Mouse (Mus musculus) thymus, adult 2 months (tissue): ENCODE results near the gene Mecom.

Source experiments
- CTCF ChIP-seq: fragments of 200-500 bp; IDR thresholded peaks from 2 replicates; pipeline ENCODE4 v1.5.1; 2012; ENCODE audit warnings: mild to moderate bottlenecking, control low read depth, low read length, moderate library complexity, borderline replicate concordance; ENCODE audit not compliant: control insufficient read depth, poor library complexity, insufficient read depth; ENCODE audit errors: extremely low read depth
- POLR2A ChIP-seq: fragments of 200-500 bp; IDR thresholded peaks from 2 replicates; pipeline ENCODE4 v1.6.1; 2012; ENCODE audit warnings: mild to moderate bottlenecking, low read length, control low read depth, moderate library complexity; ENCODE audit not compliant: control insufficient read depth, poor library complexity, insufficient read depth; ENCODE audit errors: extremely low read depth

DNA sequence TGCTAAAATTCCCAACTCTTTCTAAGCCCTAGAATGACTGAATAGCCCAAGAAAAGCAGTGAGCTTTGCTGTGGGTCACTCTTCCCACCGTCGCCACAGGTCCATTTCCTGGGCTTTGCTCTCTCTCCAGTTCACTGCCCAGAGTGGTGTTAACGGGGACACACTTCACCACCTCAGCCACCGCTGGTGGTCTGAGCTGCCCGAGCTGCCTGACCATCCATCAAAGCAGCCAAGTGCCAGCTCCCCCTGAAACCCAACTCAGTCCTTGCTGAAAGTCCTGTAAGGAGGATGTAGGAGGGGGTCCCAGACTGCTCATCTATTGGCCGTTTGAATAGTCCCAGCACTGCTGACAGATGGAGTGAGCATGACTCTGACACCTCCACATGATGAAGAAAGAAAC lies 72.2 kb downstream of the Mecom start:
- TF ChIP-seq CTCF (no peak), POLR2A (no peak)
